Mouse (Mus musculus) cerebellum, postnatal 14 days (tissue): Measurements from ENCODE around the gene Mpdu1.

Source experiments
- DNase-seq, 2 experiments: peaks; one replicate each; pipeline ENCODE4 v3.0.0; 2021; ENCODE audit warnings: mixed read lengths in 2 of 2

The Mpdu1 gene

DNA sequence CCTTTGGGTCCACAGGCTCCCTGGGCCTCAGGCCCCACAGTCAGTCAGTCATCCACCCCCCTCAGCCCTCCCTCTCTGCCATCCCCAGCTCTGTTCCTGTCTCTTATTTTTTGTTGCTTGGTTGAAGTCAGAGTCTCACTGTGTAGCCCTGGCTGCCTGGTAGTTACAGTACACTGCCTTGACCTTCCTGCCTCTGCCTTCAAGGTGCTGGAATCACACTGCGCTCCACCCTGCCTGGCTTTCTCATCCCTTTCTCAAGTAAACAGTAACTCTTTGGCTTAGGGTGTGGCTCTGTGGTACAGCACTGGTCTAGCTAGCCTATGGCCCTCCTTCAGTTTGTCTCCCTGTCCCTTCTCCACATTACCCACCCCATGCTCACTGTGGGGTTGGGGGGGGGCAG, 27.4 kb upstream of the Mpdu1 start:
- no peak for DNase-seq

DNA sequence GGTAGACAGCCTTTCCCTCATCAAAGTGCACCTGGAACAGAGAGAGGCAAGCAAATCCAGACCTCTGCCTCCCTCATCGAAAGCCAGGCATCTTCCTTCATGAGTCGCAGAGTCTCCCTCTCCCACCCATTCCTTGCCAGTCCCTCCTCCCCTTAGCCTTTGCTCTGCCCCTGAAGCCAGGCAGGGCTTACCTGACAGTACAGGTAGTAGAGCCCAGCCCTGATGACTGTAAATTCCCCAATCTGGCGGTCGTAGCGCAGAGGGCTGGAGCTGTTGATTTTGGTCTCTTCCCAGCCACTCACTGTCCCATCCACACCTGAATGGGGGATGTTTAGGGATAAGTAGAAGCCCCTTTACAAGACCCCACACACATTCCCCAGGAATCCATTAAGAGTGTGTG, 24.6 kb upstream of the Mpdu1 start:
- DNase-seq = no peak

DNA sequence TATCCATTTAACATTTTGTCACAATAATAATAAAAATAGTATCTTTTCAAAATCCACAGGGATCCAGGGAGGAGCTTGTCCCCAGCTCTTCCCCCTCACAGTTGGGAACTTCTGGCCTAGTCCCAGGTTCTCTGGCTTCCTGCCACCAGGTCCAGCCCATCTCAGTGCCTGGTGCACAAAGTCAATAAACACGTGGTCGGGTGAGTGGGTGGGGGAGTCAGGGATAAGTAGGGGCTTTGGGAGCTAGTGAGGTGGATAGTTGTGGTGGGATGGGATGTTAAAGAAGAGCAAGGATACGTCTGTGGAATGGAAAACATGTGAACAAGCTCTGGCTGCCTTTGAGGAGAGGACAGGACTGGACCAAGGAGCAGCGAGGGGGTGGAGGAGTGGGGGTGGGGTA, 23.9 kb upstream of the Mpdu1 start:
- peak; percentile 90 to 92 for DNase-seq

DNA sequence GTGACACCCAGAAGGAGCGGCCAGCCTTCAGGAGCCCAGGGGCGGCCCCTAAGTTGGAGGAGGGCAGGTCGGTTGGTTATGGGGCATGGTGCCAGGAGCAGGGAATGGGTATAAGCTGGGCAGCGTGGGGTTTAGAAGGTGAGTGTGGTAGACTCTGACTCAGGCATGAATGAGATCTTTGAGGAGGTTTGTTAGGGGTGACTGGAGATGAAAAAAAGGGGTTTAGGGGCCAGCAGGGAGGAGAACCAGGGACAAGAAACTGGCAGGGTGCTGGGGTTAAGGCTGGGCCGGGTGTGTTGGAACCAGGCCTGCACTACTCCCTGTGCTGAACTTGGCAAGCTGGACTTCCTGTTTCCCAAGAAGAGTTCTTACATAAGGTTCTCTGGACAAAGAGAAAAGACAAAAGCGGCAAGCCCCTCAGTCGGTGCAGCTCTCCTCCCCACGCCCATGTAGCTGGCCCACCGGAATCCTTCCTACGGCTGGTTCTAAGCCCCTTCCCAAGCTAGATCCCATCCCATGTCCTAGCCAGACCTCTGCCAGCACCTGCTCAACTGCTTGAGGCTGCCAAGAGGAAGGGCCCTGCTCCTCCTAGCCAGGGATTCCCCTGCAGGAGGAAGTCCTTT, 23.2 kb upstream of the Mpdu1 start, which contains the start of gene Tnfsf13:
Tnfsf13 (minus strand) TSS at position 259 of the 623 bp plus-strand sequence.
- peak; percentile 79 to 85 for DNase-seq

DNA sequence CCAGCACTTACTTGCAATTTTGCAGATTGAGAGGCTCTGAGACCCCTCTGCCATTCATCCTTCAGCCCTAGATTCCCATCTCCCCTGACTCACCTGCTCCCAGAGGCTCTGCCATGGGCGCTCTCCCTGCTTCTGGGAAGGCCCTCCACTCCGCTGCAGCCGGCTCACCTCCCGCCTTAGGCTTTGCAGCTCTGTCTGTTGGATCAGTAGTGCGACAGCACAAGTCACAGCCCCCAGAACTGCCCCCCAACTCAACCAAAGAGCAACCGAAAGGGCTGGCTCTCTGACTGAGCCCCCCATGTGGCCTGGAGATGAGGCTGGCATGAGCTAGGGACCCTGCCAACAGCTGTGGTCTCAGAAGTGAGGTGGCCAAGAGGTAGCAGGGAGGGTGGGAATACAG, 22.5 kb upstream of the Mpdu1 start:
- peak; percentile 36 to 48 for DNase-seq

DNA sequence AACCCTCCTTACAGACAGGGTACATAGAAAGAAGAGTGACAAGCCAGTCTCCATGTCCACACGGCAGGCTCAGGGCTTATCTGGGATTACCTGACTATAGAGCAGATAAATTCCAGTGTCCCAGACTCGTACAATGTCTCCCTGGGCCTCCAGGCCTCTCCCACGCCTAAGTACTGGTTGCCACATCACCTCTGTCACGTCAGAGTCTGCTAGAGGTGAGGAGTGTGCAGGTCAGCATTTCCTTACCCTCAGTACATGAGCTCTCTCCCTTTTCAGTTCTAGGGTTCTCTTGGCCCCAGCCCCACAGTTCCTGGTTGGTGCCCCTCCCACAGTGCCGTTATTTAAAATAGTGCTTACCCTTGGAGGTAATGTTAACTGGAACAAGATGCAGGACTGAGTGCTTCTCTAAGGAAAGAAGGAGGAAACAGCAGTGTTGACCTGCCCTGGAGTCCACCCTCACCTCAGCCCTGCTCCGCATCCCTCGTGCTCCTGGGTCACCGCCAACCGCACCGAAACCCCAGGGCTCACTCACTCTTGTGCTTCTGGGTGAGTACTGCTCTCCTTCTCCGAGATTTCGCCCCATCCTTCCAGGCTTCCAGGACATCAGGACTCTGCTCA, 21.8 kb upstream of the Mpdu1 start:
- peak; percentile 41 to 51 for DNase-seq

DNA sequence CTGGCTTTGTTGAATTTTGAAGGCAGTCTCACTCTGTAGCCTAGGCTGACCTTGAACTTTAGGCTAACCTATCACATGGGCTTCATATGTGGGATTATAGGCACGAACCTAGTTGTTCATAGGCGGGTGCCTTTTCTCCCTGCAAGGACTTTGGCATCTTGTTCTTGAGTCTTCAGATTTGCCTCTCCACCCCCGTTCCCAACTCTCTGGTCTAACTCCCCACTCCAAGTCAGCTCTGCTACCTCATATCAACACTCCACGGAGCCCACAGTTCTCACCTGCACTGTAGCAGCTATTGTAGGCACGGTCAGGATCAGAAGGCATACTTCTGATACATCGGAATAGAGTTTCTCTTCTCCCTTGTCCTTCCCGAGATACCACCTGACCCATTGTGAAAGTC, 21.1 kb upstream of the Mpdu1 start:
- DNase-seq = no peak

DNA sequence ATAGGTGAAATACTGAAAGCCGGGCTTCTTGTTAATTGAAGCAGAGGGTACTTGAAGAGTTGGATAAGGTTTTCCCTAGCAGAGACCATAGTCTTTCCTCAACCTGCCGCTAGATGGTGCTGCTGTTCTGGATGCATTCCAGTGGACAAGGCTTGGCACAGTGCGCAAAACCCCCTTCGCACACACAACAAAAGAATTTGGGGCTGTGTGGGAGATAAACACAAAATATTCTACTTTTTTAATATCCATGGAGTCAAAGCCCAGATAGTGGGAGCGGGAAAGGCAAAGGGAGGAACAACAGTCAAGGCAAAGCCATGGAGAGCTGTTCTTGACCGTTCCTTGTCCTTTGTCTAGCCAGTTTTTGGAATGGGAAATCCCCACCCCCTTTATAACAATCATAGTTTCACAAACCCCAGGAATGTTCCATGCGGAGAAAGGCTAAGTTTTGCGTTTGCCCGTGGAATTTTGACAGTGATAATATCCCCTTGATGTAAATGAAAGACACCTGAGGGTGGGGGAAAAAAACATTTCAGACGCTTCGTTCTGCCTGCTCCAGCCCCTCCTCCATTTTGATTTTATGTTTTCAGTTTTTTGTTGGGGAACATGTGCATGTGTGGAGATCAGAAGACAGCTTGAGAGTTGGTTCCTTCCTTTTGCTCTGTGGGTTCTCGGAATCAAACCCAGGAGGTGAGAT, 20.5 kb upstream of the Mpdu1 start:
- peak; percentile 96 to 97 for DNase-seq

DNA sequence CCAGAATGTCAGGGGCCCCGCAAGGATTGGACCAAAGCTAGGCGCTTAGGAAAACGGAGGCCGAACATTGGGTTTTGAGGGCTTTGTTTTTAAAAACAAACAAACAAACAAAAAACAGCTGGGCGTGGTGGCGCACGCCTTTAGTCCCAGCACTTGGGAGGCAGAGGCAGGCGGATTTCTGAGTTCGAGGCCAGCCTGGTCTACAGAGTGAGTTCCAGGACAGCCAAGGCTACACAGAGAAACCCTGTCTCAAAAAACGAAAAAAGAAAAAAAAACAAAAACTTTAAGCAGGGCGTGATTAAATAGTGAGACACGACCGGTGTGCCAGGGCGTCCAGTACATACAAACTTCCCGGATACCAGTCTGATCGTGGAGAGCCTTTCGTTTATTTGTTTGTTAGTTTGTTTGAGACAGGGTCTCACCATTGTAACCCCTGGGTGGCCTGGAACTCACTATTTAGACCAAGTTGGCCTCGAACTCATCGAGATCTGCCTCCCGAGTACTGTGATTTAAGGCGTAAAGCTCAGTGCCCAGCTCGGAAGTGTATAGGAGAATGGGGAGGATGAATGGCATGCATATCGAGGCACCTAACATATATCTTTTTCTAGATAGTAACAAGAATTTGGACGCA, 19.9 kb upstream of the Mpdu1 start:
- peak in 1 of 2 experiments; percentile 46 for DNase-seq

DNA sequence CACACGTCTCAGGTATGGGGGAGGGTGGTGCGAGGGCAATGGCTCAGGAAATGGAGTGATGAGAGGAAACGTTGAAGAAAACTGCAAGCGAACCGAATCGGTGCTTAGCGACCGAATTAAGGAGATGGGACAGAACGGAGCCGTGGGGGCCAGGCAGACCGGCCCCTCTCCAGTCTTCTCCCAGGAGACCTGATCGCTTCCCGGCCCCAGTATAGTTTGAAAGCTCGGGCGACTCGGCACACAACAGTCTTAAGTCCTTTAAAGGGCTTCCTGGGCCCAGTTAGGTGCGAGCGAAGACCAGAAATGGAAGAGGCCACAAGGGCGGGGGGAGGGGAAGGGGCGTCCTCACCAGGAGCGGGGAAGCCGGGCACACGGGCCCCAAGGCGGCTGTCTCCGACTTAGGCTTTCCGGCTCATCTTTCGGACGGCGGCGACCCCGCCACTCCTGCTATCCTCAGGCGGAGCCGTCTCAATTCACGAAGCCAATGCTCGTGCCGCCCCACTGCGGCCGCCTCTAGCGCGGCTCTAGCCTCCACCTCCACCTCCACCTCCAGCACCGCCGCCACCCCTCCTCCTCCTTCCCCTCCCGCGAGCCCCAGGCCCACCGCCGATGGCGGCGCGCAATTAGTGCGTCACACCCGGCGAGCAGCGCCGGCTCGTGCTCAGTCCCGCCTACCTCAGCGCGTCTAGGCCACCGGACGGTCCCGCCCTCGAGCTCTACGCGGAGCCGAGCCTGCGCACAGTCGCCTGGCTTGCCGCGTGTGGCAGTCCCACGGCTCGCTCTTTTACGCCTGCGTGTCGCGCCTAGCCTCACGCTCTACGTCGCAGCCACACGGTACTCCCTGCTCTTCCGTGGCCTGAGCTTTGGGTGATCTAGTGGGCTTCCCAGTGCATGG, 19.1 kb upstream of the Mpdu1 start, which contains the start of gene Senp3:
Senp3 (minus strand) TSS at position 771 of the 895 bp plus-strand sequence.
- DNase-seq = peak; percentile 97 to 98

DNA sequence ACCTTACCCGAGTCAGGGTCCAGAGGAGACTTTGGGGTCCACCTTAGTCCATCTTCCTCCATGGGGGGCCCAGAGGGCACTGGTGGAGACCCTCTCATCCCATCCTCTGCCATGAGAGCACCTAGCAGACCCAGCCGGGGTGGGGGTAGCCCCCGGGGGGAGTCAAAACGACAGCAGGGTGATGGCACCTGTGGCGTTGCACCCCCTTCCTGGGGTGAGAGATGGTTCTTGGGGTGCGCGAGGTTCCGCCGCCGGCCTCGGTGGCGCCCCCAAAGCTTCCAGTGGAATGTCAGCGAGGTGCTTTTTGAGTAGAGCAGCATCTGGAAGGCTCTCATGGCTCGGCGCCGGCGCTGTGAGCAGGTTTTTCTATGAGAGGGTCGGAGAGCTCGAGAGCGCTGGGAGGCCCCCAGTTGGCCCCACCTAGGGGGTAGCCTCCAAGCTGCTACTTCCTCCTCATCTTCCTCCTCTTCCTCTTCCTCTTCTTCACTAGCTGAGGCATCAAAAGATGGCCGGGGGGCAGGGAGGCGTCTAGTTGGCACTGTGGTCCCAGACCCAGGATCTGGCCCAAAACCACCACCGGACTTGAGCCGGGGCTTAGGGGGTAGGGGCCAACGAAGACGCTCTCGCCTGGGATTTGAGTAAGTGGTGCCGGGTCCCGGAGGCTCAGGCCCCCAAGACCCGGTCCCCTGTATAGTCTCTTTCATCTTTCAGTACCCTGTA, 17.9 kb upstream of the Mpdu1 start:
- peak in 1 of 2 experiments; percentile 29 for DNase-seq

DNA sequence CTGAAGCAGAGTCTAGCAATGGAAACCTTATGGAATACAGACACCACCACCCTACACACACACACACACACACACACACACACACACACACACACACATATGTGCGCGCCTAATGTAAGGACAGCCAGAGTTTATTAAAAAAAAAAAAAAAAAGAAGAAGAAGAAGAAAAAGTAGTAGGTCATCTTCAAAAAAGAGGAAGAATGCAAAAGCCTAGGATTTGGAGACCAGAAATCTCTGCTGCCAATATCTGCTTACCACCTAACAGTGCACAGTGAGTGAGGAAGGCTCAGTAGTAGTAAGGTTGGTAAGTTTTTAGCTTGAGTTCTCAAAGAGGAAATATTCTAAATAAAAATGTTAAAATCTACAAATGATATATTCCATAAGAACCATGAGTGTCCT, 16.7 kb upstream of the Mpdu1 start:
- no peak for DNase-seq

DNA sequence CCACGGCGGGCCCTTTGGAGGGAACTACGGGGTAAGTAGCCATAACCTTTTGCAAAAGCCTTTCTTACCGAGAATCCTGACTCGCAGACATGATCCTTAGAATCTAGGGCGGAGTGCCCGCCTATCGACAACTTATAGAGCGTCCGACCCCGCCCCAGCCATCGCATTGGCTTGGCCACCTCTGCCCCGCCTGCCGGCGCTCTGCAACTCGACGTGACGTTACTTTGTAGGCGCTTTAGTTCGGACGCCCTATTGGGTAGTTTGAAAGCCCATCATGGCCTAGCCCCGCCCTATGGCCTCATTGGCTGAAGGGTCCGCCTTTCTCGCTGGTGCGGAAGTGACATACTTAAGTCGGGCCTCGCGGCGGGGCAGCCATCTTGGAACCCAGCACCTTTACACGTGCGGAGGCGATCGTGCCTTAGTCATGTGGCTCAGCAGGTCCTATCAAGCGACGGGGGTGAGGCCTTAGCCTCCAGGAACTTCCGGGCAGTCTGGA, 9.8 kb upstream of the Mpdu1 start, which contains the start of gene Eif4a1:
Eif4a1 (minus strand) TSS at position 213 of the 496 bp plus-strand sequence.
- DNase-seq = peak; percentile 100

DNA sequence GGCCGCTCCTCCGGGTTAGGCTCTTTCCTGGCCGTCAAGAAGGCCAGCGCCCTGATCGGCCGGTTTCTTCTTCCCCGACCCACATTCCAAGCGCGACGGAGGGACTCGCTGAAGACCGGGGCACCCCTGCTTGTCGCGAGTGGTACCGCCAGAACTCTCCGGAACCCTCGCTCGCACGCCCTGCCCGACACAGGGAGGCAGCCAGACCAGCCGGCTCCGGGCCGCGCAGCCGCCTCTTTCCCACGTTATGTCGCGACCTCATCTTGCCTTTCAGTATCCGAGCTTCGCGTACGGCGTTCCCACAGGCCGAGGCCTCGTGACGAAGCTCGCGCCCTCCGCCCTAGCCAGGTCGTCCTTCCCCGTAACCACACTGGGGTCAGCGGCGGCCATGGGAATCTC, 9.3 kb upstream of the Mpdu1 start:
- DNase-seq = no peak

DNA sequence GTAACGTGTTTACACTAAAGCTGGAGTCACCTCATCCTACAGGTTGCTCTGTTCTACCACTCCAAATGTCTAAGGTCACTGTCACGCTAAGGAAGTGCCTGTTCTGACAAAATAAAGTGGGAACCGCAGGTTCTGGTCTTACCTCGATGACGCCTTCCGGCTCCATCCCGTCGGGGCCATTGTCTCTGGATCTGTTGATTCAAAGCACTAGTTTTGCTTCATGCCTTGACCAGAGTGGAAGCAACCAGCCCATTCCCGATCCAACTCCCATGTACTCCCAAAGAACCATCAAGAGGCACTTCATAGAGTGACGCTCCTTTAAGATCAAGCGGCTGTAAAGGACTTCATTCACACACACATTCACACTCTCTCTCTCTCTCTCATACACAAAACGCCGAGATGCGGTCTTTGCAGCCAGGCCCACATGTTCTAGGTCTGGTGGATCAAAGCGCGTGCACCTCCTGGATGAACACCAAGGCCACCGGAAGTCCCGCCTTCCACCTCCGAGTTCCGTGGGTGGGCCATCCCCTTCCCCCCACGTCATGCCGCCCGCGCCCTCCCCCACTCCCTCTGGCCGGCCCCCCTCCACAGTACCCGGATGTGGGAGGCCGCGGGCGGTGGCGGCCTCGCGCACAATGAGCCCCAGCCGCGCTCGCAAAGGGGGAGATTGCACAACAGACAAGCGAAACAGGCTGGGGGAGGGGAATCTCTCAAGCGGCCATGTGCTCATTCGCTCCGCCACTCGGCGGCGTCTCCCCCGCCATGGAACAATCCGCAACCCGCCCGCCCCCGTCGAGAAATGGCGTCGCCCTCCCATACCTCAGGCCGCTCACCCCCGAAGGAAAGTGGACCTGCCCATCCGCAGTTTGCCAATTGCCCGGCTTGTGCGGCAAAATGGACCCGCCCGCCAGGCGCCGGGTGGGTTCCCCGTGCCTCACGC, 8.6 kb upstream of the Mpdu1 start:
- DNase-seq = peak; percentile 97 to 98

DNA sequence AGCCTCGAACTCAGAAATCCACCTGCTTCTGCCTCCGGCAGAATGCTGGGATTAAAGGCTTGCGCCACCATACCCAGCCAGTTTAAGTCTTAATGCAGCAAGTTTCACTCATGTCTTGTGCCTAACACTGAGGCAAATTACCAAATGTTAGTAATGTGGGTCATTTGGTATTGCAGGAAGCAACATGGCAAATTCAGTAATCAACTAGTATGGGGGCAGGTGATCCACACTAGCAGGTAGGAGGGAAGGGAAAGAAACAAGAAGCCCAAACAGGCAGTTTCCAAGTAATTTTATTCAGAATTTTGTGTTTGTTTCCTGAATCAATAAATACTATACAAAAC, 4.2 kb upstream of the Mpdu1 start:
- no peak for DNase-seq

DNA sequence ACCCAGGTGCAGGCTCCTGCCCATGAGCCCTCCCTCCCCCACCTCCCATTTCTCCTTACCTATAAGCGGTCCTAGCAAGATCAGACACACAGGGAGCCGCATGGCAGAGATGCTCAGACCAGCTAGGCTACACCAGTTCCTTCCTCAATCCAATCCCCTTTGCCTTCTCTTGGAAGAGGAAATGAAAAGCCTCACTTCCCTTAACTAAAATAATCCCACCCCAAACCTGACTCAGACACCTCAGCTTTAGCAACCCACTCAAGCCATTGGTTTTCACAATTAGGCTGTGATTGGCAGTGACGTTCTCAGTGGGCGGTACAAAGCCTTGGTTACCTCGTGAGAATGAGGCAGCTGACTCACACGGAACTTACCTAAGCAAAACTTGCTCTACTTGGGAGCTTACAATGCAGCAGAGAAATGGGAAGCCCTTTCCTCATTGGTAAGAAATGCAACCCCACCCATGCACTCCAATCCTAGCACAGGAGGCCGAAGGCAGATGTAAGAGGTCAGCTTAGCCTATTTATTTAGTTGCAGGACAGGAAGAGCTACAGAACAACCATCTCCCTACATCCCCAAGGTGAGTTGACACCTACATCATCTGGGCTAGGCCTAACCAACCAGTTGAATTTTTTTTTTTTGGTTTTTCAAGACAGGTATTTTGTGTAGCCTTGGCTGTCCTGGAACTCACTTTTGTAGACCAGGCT, 3.7 kb upstream of the Mpdu1 start, which contains the start of gene Cd68:
Cd68 (minus strand) TSS at position 193 of the 704 bp plus-strand sequence.
- no peak for DNase-seq

DNA sequence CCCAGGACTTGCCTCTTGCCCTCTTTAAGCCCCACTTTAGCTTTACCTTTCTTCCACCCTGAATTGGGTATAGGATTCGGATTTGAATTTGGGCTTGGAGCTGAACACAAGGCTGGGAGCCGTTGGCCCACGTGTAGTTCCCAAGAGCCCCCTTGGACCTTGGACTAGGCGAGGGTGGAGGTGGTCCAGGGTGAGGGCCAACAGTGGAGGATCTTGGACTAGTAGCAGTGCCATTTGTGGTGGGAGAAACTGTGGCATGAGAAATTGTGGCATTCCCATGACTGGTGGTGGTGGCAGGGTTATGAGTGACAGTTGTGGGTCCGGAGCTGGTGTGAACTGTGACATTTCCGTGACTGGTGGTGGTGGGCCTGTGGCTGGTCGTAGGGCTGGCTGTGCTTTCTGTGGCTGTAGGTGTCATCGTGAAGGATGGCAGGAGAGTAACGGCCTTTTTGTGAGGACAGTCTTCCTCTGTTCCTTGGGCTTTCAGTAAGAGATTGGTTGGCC, 3.1 kb upstream of the Mpdu1 start:
- DNase-seq = no peak

DNA sequence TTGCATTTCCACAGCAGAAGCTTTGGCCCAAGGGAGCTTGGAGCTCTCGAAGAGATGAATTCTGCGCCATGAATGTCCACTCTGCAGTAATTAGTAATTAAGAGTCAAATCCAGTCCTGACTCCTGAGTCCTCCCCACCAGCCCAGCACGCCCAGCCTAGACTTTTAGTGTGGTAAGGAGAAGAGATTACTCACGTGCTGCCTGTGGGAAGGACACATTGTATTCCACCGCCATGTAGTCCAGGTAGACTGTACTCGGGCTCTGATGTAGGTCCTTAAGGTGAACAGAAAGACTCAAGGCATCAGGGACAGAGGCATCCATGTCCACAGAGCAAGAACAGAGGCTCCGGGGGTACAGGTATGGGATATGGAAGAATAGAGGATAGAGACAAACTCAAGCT, 2.4 kb upstream of the Mpdu1 start:
- no peak for DNase-seq
